Mouse (Mus musculus) testis, adult 2 months (tissue): ENCODE measurements around the gene Nat8f5.
"Not testable (repeated sequence)": the region's sequence is repeated elsewhere in the genome, so short reads cannot be mapped to it uniquely, and the experiment has no call there.

Experiments used
- CTCF ChIP-seq: fragments of 200-500 bp; IDR thresholded peaks from 2 replicates; pipeline ENCODE4 v1.5.1; 2012; ENCODE audit warnings: low read depth, mild to moderate bottlenecking, inconsistent platforms, low read length, moderate library complexity; ENCODE audit not compliant: control insufficient read depth, insufficient read depth, insufficient replicate concordance
- POLR2A ChIP-seq: fragments of 200-500 bp; IDR thresholded peaks from 2 replicates; pipeline ENCODE4 v1.6.1; 2012; ENCODE audit warnings: low read depth, mild to moderate bottlenecking, inconsistent platforms, low read length, moderate library complexity; ENCODE audit not compliant: control insufficient read depth

- not testable (repeated sequence) for TF ChIP-seq CTCF, POLR2A
Measured at GRCm38 (mm10) chr6:85810514-85810913, 10.3 kb downstream of the Nat8f5 start.
